Mouse (Mus musculus): ENCODE data around the gene Olfr868.
A peak's percentile ranks its signal among the peaks of the same experiment; 100 is the strongest.

The Olfr868 gene

GRCm38 (mm10) chr9:20098326-20098725 lies at the start of gene Olfr868:
TSS of gene Olfr868 (plus strand) at chr9:20098626.
- no peak for DNase-seq

DNA sequence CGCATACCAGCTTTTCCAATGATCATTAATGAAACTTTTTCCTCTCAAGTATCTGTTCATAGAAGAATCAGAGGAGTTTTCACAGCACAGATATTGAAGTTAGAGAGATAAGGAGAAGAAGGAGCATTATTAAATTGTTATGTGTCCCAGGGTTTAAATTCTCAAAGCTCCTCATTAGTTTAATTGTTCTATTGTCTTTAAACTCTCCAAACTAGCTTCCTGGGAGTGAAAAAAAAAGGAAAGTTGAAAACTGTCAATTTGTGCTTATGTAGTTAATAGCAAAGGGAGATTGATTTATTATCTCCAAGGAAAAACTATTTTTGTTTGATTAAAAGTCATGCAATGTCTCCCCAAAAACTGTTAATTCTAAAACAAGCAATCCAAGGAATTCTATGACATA lies 41.0 kb upstream of the Olfr868 start, which contains the start of gene Olfr867:
TSS of gene Olfr867 (minus strand) at position 101 of the 400 bp plus-strand sequence.
- DNase-seq = no peak

GRCm38 (mm10) chr9:20070236-20070635 lies 28.2 kb upstream of the Olfr868 start:
- no peak for DNase-seq

DNA sequence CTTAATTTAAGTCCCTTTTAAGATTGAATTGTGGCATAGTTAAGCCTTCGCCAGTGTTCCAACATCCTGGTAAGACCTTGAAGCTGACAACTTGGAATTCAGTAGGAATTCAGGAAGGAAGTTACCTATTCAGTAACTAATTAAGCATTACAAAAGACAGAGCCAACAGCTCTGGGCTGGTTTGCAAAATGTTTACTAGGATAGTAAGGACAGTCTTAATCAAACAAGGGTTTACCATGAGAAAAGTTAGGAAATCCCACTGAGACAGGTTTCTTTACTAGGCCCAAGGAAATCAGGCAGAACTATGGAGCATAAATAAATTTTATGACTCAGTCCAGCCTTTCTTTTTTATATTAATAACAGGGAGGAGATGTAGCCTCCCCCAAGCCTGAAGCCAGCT lies 27.1 kb upstream of the Olfr868 start:
- DNase-seq = no peak

- peak in 1 of 2 experiments; percentile 2 for DNase-seq
These were observed 24.8 kb upstream of the Olfr868 start for GRCm38 (mm10) chr9:20073523-20074177.

DNA sequence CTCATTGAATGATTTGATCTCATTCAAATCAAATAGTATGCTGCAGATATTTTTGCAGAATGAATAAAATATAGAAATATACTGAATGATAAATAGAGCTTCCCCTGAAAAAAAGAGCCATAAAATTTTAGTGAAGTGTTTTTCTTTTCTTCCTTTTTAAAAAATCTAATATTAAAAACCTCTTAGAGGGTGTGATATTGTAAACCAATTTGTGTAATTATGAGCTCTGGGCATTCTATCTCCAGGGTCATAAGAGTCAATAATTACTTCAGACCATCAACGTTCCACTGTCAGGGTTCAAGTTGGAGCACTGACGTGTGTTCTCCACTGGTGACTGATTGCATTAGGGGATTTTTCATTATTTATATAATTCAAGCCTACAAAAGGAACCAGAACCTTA lies 30.3 kb downstream of the Olfr868 start, which contains the start of gene Olfr869:
TSS of gene Olfr869 (plus strand) at position 301 of the 400 bp plus-strand sequence.
- no peak for DNase-seq

DNA sequence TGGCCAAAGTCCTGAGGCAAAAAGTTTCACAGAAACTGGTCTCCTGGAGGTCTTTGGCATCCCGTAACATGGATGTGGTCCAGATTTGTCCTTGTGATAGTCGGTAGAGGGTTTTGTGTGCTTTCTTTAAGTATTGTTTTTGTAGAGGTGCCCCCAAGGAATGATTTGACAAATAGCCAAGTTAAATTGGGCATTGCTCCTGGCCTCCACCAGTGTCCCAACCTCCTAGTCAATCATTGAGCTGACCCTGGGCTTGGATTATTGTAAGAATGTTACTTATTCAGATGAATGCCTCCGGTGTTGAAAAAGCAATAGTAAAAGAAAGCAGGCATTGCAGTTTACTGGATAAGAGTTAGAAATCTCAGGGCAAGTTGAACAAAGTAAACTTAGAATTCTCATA lies 51.3 kb downstream of the Olfr868 start:
- no peak for DNase-seq
